Comparison of ENCODE assay signal across 8 mouse cellular contexts in the genomic region with DNA sequence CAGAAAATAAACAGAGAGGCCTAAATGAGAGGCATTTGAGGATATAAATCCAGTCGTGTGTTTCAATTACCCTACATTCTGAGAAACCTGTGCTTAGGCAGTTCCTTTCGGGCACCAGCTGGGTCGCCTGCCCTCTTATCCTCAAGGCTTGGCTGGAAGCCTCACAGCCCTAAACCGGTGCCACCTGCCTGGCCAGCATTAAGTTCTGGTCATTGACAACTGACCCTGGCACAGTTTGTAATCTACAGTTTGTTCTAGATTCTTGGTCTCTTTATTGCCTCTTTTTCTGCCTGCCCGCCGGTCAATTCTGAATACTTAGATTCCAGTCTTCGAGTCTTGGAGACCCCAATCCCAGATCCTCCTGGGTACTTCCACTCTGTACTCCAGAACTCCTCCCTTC. TPM values are rescaled to one million over a fixed set of nuclear protein-coding genes. Genes with fewer than 3 reads are reported as not detected.
A peak's percentile ranks its signal among the peaks of the same experiment; 100 is the strongest.
DNase-seq lines count a peak whose midpoint lies in the region; ATAC-seq and TF ChIP-seq lines count a peak whose summit lies in the region.

No protein-coding gene starts in this region.

- intact Hi-C loops in heart, postnatal 25 days (cut with DNase I) = no loop called here
- intact Hi-C loops in left cerebral cortex, postnatal 36 days (cut with DNase I) = loop anchor here (5.0 kb wide), 1 partner anchor 106 kb away; a partner anchor contains a TSS

- DNase-seq in heart, embryonic 10.5 days (ENCODE audit: low spot score) = no peak
- DNase-seq in heart, postnatal 25 days (ENCODE audit: low spot score) = no peak
- no peak for DNase-seq in liver, embryonic 14.5 days (ENCODE audit: low read depth in 3 of 3, low spot score in 3 of 3)
- DNase-seq in stomach, postnatal 0 days (ENCODE audit: low spot score) = peak; percentile 44
- no peak for DNase-seq in left cerebral cortex, postnatal 36 days (ENCODE audit: low spot score in 2 of 2)

- ATAC-seq in hindbrain, embryonic 16.5 days = no peak
- no peak for ATAC-seq in liver, embryonic 14.5 days (ENCODE audit: insufficient read depth)
- no peak for ATAC-seq in stomach, postnatal 0 days (ENCODE audit: low FRiP score, low TSS enrichment)
- no peak for ATAC-seq in CD4-positive, CD25-positive, alpha-beta regulatory T cell, adult 4 months

- H3K27ac ChIP-seq in heart, embryonic 10.5 days = peak overlapping the region; percentile 95; the same call in 1 of the 2 replicates
- no peak overlapping the region for H3K27ac ChIP-seq in bone marrow macrophage, adult 2 months (ENCODE audit: insufficient read depth, low read depth, low read length)
- H3K27ac ChIP-seq in hindbrain, embryonic 16.5 days (ENCODE audit: low read depth, low read length) = peak overlapping the region; percentile 81
- H3K27ac ChIP-seq in liver, embryonic 14.5 days = peak overlapping the region; percentile 21; the same call in 1 of the 2 replicates
- peak overlapping the region; percentile 84 for H3K27ac ChIP-seq in stomach, postnatal 0 days (replicated peaks)

- H3K27me3 ChIP-seq in heart, embryonic 10.5 days (ENCODE audit: insufficient read depth, poor library complexity, severe bottlenecking) = no peaks in the 10 kb centered on the region
- H3K27me3 ChIP-seq in hindbrain, embryonic 16.5 days (replicated peaks; ENCODE audit: control insufficient read depth, insufficient read depth, low read length) = no peaks in the 10 kb centered on the region
- no peaks in the 10 kb centered on the region for H3K27me3 ChIP-seq in liver, embryonic 14.5 days (ENCODE audit: control insufficient read depth, insufficient read depth, low read length)
- no peaks in the 10 kb centered on the region for H3K27me3 ChIP-seq in stomach, postnatal 0 days (ENCODE audit: control insufficient read depth, insufficient read depth, low read length)

- H3K9ac ChIP-seq in hindbrain, embryonic 16.5 days (ENCODE audit: low read depth, low read length) = peak overlapping the region; percentile 90
- peak overlapping the region; percentile 79 for H3K9ac ChIP-seq in liver, embryonic 14.5 days (replicated peaks)
- peak overlapping the region; percentile 87 for H3K9ac ChIP-seq in stomach, postnatal 0 days (ENCODE audit: low read length)

- H3K36me3 ChIP-seq in heart, embryonic 10.5 days = peaks cover 16% of the 10 kb centered on the region; the same call in 1 of the 2 replicates
- H3K36me3 ChIP-seq in hindbrain, embryonic 16.5 days (ENCODE audit: control insufficient read depth, insufficient read depth, low read length) = no peaks in the 10 kb centered on the region
- H3K36me3 ChIP-seq in liver, embryonic 14.5 days (replicated peaks; ENCODE audit: control insufficient read depth, insufficient read depth, low read depth) = no peaks in the 10 kb centered on the region
- no peaks in the 10 kb centered on the region; the same call in 1 of the 2 replicates for H3K36me3 ChIP-seq in stomach, postnatal 0 days (ENCODE audit: control insufficient read depth, insufficient read depth, low read length)

- 22% methylated on average over 7 of the region's 7 CpGs for WGBS in heart, embryonic 10.5 days
- WGBS in hindbrain, embryonic 16.5 days = 17% methylated on average over 7 of the region's 7 CpGs
- 6% methylated on average over 7 of the region's 7 CpGs for WGBS in liver, embryonic 14.5 days (ENCODE audit: insufficient replicate concordance)
- WGBS in stomach, postnatal 0 days = 6% methylated on average over 7 of the region's 7 CpGs

- no peak for TF ChIP-seq CTCF in bone marrow macrophage, adult 2 months (IDR thresholded peaks at IDR 0.05; ENCODE audit: low read depth, low read length)
- no peak for TF ChIP-seq CTCF in liver, embryonic 14.5 days (IDR thresholded peaks at IDR 0.05; ENCODE audit: low read depth)
- no peak for TF ChIP-seq CTCF in stomach, postnatal 0 days (IDR thresholded peaks at IDR 0.05; ENCODE audit: low read depth)

- H3K9me3 ChIP-seq in heart, embryonic 10.5 days = no peaks in the 10 kb centered on the region
- no peaks in the 10 kb centered on the region for H3K9me3 ChIP-seq in hindbrain, embryonic 16.5 days (ENCODE audit: control insufficient read depth, low read length)
- H3K9me3 ChIP-seq in liver, embryonic 14.5 days (ENCODE audit: control insufficient read depth, low read length) = no peaks in the 10 kb centered on the region
- H3K9me3 ChIP-seq in stomach, postnatal 0 days (ENCODE audit: control insufficient read depth, low read length) = no peaks in the 10 kb centered on the region

- no peak for TF ChIP-seq EP300 in liver, embryonic 14.5 days (IDR thresholded peaks at IDR 0.05; ENCODE audit: low read depth)
- no peak for TF ChIP-seq EP300 in stomach, postnatal 0 days (optimal IDR thresholded peaks at IDR 0.05)

- H3K4me1 ChIP-seq in heart, embryonic 10.5 days = peaks cover 40% of the 10 kb centered on the region
- H3K4me1 ChIP-seq in bone marrow macrophage, adult 2 months (ENCODE audit: control insufficient read depth, insufficient read depth, low read length) = peaks cover 8% of the 10 kb centered on the region
- H3K4me1 ChIP-seq in hindbrain, embryonic 16.5 days (ENCODE audit: control insufficient read depth, insufficient read depth, low read depth, low read length) = peaks cover 10% of the 10 kb centered on the region
- peaks cover 13 to 14% of the 10 kb centered on the region in 2 experiments; a peak in 3 of 4 replicates for H3K4me1 ChIP-seq in liver, embryonic 14.5 days (replicated peaks; ENCODE audit: control insufficient read depth in 2 of 2, insufficient read depth in 2 of 2, low read length in 1 of 2)
- H3K4me1 ChIP-seq in stomach, postnatal 0 days (replicated peaks; ENCODE audit: control insufficient read depth, insufficient read depth) = peaks cover 4% of the 10 kb centered on the region

- peak overlapping the region; percentile 89 for H3K4me3 ChIP-seq in heart, embryonic 10.5 days
- H3K4me3 ChIP-seq in bone marrow macrophage, adult 2 months (ENCODE audit: insufficient read depth, low read length) = peak overlapping the region; percentile 71
- peak overlapping the region; percentile 86 for H3K4me3 ChIP-seq in hindbrain, embryonic 16.5 days (ENCODE audit: low read length)
- H3K4me3 ChIP-seq in liver, embryonic 14.5 days (ENCODE audit: insufficient read depth in 1 of 2, low read depth in 2 of 2, low read length in 2 of 2) = peak overlapping the region; percentile 75 to 85
- H3K4me3 ChIP-seq in stomach, postnatal 0 days (ENCODE audit: low read depth, low read length) = peak overlapping the region; percentile 75

- peak overlapping the region; percentile 80 for H3K4me2 ChIP-seq in hindbrain, embryonic 16.5 days (ENCODE audit: low read length)
- H3K4me2 ChIP-seq in liver, embryonic 14.5 days (ENCODE audit: low read depth) = peak overlapping the region; percentile 99
- H3K4me2 ChIP-seq in stomach, postnatal 0 days (replicated peaks; ENCODE audit: low read depth) = peak overlapping the region; percentile 95

- TF ChIP-seq POLR2A in bone marrow macrophage, adult 2 months (IDR thresholded peaks at IDR 0.05; ENCODE audit: borderline replicate concordance, low read depth, low read length) = no peak

RNA-seq across cellular contexts. Expression of a gene that starts 10.7 kb away (rescaled TPM):
- polyA plus RNA-seq in heart, embryonic 10.5 days (2016; fragmentation: Nextera tagmentation; extraction: Ambion mirVana) = 24.7 and 34.8 TPM in 2 replicates
- 1 to 10 TPM; 4.2 to 6.0 TPM for total RNA-seq in heart, postnatal 25 days (2021)
- 4.3 and 5.1 TPM in 2 replicates for polyA plus RNA-seq in bone marrow macrophage, adult 2 months (2012; ENCODE audit: insufficient read depth, insufficient read length, missing spikeins)
- 20.2 and 20.9 TPM in 2 replicates for polyA plus RNA-seq in hindbrain, embryonic 16.5 days (2015; fragmentation: Nextera tagmentation; extraction: Ambion mirVana)
- 45.3 and 51.0 TPM in 2 replicates for polyA plus RNA-seq in liver, embryonic 14.5 days (2012; rRNA removed)
- 21.6 and 25.7 TPM in 2 replicates for polyA plus RNA-seq in liver, embryonic 14.5 days (2014; fragmentation: Nextera tagmentation; extraction: Ambion mirVana)
- polyA plus RNA-seq in stomach, postnatal 0 days (2015; fragmentation: Nextera tagmentation; extraction: Ambion mirVana) = 15.1 and 17.3 TPM in 2 replicates
- total RNA-seq in left cerebral cortex, postnatal 36 days (2021) = 10 to 100 TPM in 1 of 2 experiments, 1 to 10 TPM in 1; 6.0 to 10.5 TPM
- 10 to 100 TPM in 1 of 2 experiments, 1 to 10 TPM in 1; 9.4 to 12.5 TPM for polyA plus RNA-seq in CD4-positive, CD25-positive, alpha-beta regulatory T cell, adult 4 months (2017; shearing (Covaris generic))

RNA-seq across cellular contexts. Expression of a gene that starts 19.6 kb away (rescaled TPM):
- polyA plus RNA-seq in heart, embryonic 10.5 days (2016; fragmentation: Nextera tagmentation; extraction: Ambion mirVana) = 89.1 and 115 TPM in 2 replicates
- total RNA-seq in heart, postnatal 25 days (2021) = 10 to 100 TPM; 23.4 to 26.4 TPM
- polyA plus RNA-seq in bone marrow macrophage, adult 2 months (2012; ENCODE audit: insufficient read depth, insufficient read length, missing spikeins) = 192 and 210 TPM in 2 replicates
- polyA plus RNA-seq in hindbrain, embryonic 16.5 days (2015; fragmentation: Nextera tagmentation; extraction: Ambion mirVana) = 63.6 and 69.4 TPM in 2 replicates
- polyA plus RNA-seq in liver, embryonic 14.5 days (2012; rRNA removed) = 53.9 and 60.7 TPM in 2 replicates
- polyA plus RNA-seq in liver, embryonic 14.5 days (2014; fragmentation: Nextera tagmentation; extraction: Ambion mirVana) = 36.5 and 42.0 TPM in 2 replicates
- polyA plus RNA-seq in stomach, postnatal 0 days (2015; fragmentation: Nextera tagmentation; extraction: Ambion mirVana) = 55.8 and 57.8 TPM in 2 replicates
- 100 to 1,000 TPM; 105 to 117 TPM for total RNA-seq in left cerebral cortex, postnatal 36 days (2021)
- 10 to 100 TPM; 16.3 to 22.9 TPM for polyA plus RNA-seq in CD4-positive, CD25-positive, alpha-beta regulatory T cell, adult 4 months (2017; shearing (Covaris generic))

RNA-seq across cellular contexts. Expression of a gene that starts 27.6 kb away (rescaled TPM):
- 34.8 and 35.4 TPM in 2 replicates for polyA plus RNA-seq in heart, embryonic 10.5 days (2016; fragmentation: Nextera tagmentation; extraction: Ambion mirVana)
- 10 to 100 TPM; 20.7 to 25.4 TPM for total RNA-seq in heart, postnatal 25 days (2021)
- 19.3 and 22.0 TPM in 2 replicates for polyA plus RNA-seq in bone marrow macrophage, adult 2 months (2012; ENCODE audit: insufficient read depth, insufficient read length, missing spikeins)
- polyA plus RNA-seq in hindbrain, embryonic 16.5 days (2015; fragmentation: Nextera tagmentation; extraction: Ambion mirVana) = 58.5 and 58.6 TPM in 2 replicates
- 4.7 and 5.8 TPM in 2 replicates for polyA plus RNA-seq in liver, embryonic 14.5 days (2012; rRNA removed)
- polyA plus RNA-seq in liver, embryonic 14.5 days (2014; fragmentation: Nextera tagmentation; extraction: Ambion mirVana) = 3.5 and 5.1 TPM in 2 replicates
- polyA plus RNA-seq in stomach, postnatal 0 days (2015; fragmentation: Nextera tagmentation; extraction: Ambion mirVana) = 7.7 and 8.4 TPM in 2 replicates
- total RNA-seq in left cerebral cortex, postnatal 36 days (2021) = 10 to 100 TPM; 33.3 to 45.8 TPM
- polyA plus RNA-seq in CD4-positive, CD25-positive, alpha-beta regulatory T cell, adult 4 months (2017; shearing (Covaris generic)) = 10 to 100 TPM; 54.0 to 90.6 TPM

RNA-seq across cellular contexts. Expression of a gene that starts 46.9 kb away (rescaled TPM):
- 87.1 and 149 TPM in 2 replicates for polyA plus RNA-seq in heart, embryonic 10.5 days (2016; fragmentation: Nextera tagmentation; extraction: Ambion mirVana)
- total RNA-seq in heart, postnatal 25 days (2021) = 100 to 1,000 TPM; 126 to 140 TPM
- polyA plus RNA-seq in bone marrow macrophage, adult 2 months (2012; ENCODE audit: insufficient read depth, insufficient read length, missing spikeins) = 45.4 and 46.2 TPM in 2 replicates
- polyA plus RNA-seq in hindbrain, embryonic 16.5 days (2015; fragmentation: Nextera tagmentation; extraction: Ambion mirVana) = 34.2 and 39.5 TPM in 2 replicates
- polyA plus RNA-seq in liver, embryonic 14.5 days (2012; rRNA removed) = 15.4 and 17.6 TPM in 2 replicates
- polyA plus RNA-seq in liver, embryonic 14.5 days (2014; fragmentation: Nextera tagmentation; extraction: Ambion mirVana) = 13.9 and 16.5 TPM in 2 replicates
- polyA plus RNA-seq in stomach, postnatal 0 days (2015; fragmentation: Nextera tagmentation; extraction: Ambion mirVana) = 23.0 and 23.3 TPM in 2 replicates
- 10 to 100 TPM; 22.0 to 26.1 TPM for total RNA-seq in left cerebral cortex, postnatal 36 days (2021)
- polyA plus RNA-seq in CD4-positive, CD25-positive, alpha-beta regulatory T cell, adult 4 months (2017; shearing (Covaris generic)) = not detected

RNA-seq across cellular contexts. Expression of a gene that starts 47.5 kb away (rescaled TPM):
- polyA plus RNA-seq in heart, embryonic 10.5 days (2016; fragmentation: Nextera tagmentation; extraction: Ambion mirVana) = 0.28 TPM in 1 of 2 replicates, not detected in the other
- total RNA-seq in heart, postnatal 25 days (2021) = not detected
- not detected in 2 replicates for polyA plus RNA-seq in bone marrow macrophage, adult 2 months (2012; ENCODE audit: insufficient read depth, insufficient read length, missing spikeins)
- polyA plus RNA-seq in hindbrain, embryonic 16.5 days (2015; fragmentation: Nextera tagmentation; extraction: Ambion mirVana) = 2.6 and 3.4 TPM in 2 replicates
- 0.07 TPM in 1 of 2 replicates, not detected in the other for polyA plus RNA-seq in liver, embryonic 14.5 days (2012; rRNA removed)
- not detected in 2 replicates for polyA plus RNA-seq in liver, embryonic 14.5 days (2014; fragmentation: Nextera tagmentation; extraction: Ambion mirVana)
- not detected in 2 replicates for polyA plus RNA-seq in stomach, postnatal 0 days (2015; fragmentation: Nextera tagmentation; extraction: Ambion mirVana)
- total RNA-seq in left cerebral cortex, postnatal 36 days (2021) = 1 to 10 TPM; 2.5 to 3.2 TPM
- under 1 TPM in 1 of 2 experiments, not detected in 1; 0.58 TPM for polyA plus RNA-seq in CD4-positive, CD25-positive, alpha-beta regulatory T cell, adult 4 months (2017; shearing (Covaris generic))
